Mouse (Mus musculus) cerebellum, adult 9-10 months (tissue): ENCODE data around the gene Minos1.
A peak's percentile ranks its signal among the peaks of the same experiment; 100 is the strongest.

Source experiments
- DNase-seq: peaks from one replicate; pipeline ENCODE4 v3.0.0; 2022

Gene Minos1

GRCm38 (mm10) chr4:139092356-139093195 is 38.3 kb downstream of the Minos1 start, which contains the start of gene Nbl1:
TSS of gene Nbl1 (minus strand) at chr4:139092993.
- DNase-seq, result no peak

- no peak for DNase-seq
These were observed 39.2 kb downstream of the Minos1 start for GRCm38 (mm10) chr4:139091478-139092355.

GRCm38 (mm10) chr4:139091066-139091465 is 39.8 kb downstream of the Minos1 start:
- no peak for DNase-seq

GRCm38 (mm10) chr4:139090303-139090940 is 40.5 kb downstream of the Minos1 start:
- no peak for DNase-seq

GRCm38 (mm10) chr4:139088982-139089671 is 41.8 kb downstream of the Minos1 start:
- DNase-seq, result no peak

- DNase-seq, result no peak
These were observed 43.9 kb downstream of the Minos1 start for GRCm38 (mm10) chr4:139086984-139087383.

GRCm38 (mm10) chr4:139086037-139086436 is 44.9 kb downstream of the Minos1 start:
- peak; percentile 81 for DNase-seq

GRCm38 (mm10) chr4:139085337-139085736 is 45.6 kb downstream of the Minos1 start:
- no peak for DNase-seq

GRCm38 (mm10) chr4:139082790-139083564 is 47.9 kb downstream of the Minos1 start:
- no peak for DNase-seq

- peak; percentile 58 for DNase-seq
These were observed 49.5 kb downstream of the Minos1 start for GRCm38 (mm10) chr4:139081270-139081931.

GRCm38 (mm10) chr4:139080259-139080658 is 50.7 kb downstream of the Minos1 start:
- no peak for DNase-seq

- no peak for DNase-seq
These were observed 51.5 kb downstream of the Minos1 start for GRCm38 (mm10) chr4:139079439-139079838.

GRCm38 (mm10) chr4:139078726-139079125 is 52.2 kb downstream of the Minos1 start:
- no peak for DNase-seq

GRCm38 (mm10) chr4:139078313-139078712 is 52.6 kb downstream of the Minos1 start:
- DNase-seq, result no peak

GRCm38 (mm10) chr4:139075915-139076314 is 55.0 kb downstream of the Minos1 start:
- no peak for DNase-seq

- DNase-seq, result no peak
These were observed 55.7 kb downstream of the Minos1 start, which contains the start of gene Htr6 for GRCm38 (mm10) chr4:139075041-139075711. TSS of gene Htr6 (minus strand) at chr4:139075570.

GRCm38 (mm10) chr4:139074060-139074459 is 56.9 kb downstream of the Minos1 start:
- DNase-seq, result no peak

- no peak for DNase-seq
These were observed 62.6 kb downstream of the Minos1 start for GRCm38 (mm10) chr4:139068287-139068686.

GRCm38 (mm10) chr4:139064831-139065230 is 66.1 kb downstream of the Minos1 start:
- no peak for DNase-seq

- DNase-seq, result no peak
These were observed 71.3 kb downstream of the Minos1 start for GRCm38 (mm10) chr4:139059569-139059968.
